Mouse (Mus musculus) heart, adult 11 months (tissue): ENCODE measurements at regions not wholly inside any gene's neighbourhood (a gene's known extent, or its start where the extent isn't known, plus 50 kb on each side); places are given as distances from the start of the nearest gene placed in this dataset.

ENCODE experiments used
- DNase-seq: peaks from one replicate; pipeline ENCODE4 v3.0.0; 2022

DNA sequence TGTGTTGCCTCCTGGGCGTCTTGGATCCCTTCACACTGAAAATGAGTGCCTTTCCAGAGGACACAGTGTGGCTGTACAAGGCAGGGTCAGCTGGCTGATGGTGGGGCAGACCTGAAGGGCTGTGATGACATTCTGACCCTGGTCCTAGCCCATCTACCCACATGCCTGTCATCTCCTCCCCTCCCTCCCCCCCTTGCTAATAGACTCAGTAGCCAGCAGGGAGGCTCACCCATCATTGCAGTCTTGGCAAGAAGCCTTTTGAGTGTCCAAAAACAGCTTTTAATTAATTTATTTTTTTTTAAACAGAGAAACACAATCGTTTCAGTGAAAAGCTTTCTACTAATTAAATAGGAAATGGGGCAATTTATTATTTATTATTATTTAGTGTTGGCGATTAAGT is 67.0 kb upstream of the Ssx2ip start:
- peak; percentile 34 for DNase-seq

DNA sequence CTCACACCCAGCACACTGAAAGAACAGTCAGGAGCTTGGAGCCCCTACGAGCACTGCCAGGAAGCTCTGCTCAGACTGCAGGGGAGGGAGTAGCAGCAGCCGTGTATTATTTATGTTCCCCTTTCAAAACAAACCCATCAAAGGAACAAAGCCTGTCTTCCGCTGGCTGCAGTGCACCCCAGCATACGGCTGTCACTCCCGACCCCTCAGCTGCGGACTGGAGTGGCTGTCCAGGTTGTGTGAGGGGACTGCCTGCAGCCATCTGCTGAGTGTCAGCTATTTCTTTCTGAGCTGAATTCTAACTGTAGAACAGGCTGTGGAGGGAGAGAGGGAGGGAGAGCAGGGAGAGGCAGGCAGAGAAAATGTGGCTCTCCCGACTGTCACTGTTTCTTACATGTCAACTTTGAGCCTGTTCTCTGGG is 66.6 kb upstream of the Ssx2ip start:
- peak; percentile 70 for DNase-seq

DNA sequence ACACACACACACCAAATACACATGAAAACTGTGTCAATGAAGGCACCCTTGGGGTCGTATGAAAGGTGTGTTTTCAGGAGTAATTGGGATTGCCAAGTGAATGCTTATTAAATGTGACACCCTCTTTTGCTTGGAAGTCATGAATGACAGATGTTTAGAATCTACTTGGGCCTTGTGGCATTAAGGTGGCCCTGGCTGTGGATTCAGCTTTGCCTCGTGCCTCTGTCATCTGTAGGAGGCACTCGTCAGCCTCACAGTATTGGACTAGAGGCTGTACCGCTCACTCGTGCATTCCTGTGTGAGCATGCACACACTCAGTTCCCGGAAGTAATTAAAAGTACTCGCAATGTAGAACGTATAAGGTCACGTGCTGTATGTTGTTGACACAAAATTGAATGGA is 66.0 kb upstream of the Ssx2ip start:
- DNase-seq: no peak

DNA sequence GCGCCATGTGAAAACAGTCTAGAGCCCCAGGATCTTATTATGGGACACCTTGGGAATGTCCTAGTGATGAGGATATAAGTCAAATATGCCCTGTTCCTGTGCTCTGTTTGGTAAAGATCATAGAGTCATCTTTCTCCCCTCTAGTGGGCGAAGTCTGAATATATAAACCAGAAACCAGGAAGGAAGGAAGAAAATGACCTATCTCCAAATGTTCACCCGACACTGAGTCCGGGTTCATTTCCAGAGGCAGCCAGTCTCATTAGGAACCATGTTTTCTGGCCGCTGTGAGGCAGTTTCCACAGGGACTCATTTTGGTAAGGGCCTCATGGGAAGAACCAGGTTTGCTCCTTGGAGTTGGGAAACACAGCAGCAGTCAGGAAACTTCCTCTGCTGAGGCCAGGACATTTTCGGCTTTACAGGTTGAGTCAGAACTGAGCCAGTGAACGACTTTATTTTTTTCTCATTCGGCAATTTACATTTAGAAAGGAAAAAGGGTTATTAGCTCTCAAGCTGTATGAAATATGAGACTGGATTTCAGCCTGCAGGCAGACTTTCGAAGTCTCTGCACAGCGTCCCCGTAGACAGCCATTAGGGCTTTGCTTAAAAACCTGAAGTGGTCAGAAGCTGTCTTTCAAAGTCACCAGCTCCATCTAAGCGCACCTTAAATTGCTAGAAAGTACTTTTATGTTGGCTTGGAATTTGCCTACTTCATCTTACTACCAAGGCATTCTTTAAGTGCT is 64.0 kb upstream of the Ssx2ip start:
- DNase-seq: peak; percentile 59

DNA sequence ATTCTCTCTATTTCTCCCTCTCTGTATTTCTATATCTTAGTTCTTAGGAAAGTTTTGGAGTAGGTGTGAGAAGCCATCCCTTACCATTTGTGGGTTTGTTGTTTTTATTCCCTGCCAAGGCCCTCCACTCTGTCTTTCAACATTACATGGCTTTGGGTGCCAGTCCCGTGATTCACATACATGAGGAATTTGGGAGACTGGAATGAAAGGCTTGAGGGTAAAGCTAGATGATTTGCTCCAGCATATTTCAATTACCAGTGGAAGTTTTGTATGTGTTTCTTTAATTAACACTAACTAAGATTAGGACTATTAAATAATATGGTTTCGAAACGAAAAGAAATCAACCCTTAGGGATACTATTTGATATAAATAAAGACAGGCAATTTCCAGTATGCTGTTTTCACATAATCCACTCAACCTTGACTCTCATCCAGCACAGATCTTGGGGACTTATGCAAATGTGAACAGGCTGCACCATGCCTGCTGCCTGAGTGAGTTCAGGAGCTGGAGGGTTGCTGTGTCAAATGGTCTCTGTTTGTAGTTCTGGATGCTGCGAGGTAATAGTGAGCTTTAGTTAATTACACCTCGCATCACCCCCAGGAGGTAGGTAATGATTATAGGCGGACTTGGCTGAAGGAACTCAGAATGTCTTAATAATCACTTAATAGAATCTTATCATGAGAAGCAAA is 62.6 kb upstream of the Ssx2ip start:
- DNase-seq: peak; percentile 59

DNA sequence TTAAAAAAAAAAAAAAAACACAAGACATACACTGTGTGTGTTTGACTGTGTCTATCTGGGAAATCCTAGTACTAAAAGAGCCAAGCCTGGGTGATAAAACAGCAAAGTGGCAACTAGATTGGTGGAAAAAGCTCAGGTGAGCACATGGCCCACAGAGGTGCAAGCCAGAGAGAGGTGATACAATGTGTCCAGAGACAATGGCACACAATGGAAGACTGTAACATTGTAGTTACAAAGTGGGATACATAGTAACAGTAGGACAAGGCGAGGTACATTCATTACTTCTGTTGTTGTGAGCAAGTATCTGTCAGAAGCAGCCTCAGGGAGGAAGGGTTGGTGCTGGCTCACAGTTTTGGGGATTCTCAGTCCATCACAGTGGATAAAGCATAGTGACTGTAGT is 61.7 kb upstream of the Ssx2ip start:
- DNase-seq: peak; percentile 46

DNA sequence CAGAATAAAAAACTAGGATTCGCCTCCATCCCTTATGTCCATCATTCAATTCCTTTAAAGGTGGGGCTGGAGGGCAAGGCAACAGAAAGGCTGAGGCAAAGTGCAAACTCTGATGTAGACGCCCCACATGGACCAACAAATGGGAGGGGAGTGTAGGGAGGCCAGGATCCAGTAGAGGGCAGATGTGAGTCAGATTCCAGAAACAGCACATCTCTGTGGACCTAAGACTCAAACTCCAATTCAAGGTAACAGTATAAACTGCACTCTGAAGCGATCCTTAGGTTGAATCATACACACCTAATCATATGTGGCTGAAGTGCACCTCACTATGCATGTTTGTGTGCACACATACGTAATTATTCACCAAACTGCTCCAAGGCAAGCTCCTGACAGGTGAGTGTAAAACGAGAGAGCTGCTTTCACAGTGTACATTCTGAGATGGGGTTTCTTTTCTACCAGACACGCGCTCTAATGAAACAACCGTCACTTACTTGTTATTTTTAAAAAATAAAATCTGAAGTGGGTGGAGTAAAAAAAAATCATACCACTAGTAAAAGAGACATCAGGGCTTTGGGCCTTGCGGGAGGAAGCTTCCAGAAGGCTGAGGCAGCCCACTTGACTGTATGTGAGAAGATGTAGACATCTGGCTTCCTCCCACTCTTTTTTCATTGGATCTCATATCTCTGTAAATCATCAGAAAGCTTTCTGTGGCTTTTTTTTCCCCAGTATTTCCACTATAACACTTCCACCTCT is 60.6 kb upstream of the Ssx2ip start:
- peak; percentile 45 for DNase-seq

DNA sequence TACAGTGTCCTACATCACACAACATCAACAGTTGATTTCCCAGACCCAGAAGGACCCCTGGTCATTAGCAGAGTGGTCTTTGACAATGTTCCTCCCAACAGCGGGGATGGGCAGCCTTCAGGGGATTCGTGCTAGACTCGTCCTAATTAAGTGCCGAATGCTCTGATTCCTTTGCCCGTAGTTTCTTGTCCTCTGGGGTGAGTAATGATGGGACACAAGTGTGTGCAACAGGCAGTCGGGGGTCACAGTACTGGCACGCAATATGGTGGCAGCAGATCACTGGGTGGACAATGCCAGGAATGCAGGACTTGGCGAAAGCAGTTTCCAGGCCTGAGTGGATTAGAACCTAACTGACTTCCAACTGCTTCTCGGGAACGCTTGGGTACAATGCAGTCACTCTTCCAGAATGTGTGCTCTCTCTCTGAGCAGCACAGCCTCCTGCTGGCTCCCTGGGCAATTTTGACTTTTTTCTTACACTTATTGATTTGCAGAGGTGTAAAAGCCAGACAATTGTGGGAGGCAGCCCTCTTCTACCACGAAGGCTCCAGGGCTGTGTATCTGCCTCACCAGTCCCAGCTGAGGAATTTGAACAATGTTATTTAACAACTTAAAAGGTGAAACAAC is 59.9 kb upstream of the Ssx2ip start:
- DNase-seq: peak; percentile 79

DNA sequence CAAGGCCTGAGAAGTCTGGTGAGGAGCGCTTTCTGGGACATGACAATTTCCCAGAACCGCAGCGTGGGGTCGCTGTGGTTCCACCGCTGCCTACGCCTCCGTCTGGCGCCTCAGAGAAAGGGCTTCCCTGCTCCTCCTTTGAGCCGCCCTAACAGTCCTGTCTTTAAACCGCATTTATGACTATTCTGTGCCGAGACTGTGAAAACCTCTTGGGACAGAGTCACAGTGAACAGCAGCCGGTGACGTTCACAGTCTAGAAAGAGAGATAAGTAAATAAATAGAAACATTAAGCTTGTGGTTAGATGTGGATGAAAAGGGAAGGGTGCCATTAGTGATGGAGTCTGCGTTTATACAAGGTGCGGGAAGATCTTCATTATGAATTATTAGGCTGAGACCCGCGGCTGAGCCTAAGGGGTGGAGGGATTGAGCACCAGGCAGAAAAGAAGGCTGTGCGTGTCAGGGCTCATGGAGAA is 59.1 kb upstream of the Ssx2ip start:
- peak; percentile 87 for DNase-seq

DNA sequence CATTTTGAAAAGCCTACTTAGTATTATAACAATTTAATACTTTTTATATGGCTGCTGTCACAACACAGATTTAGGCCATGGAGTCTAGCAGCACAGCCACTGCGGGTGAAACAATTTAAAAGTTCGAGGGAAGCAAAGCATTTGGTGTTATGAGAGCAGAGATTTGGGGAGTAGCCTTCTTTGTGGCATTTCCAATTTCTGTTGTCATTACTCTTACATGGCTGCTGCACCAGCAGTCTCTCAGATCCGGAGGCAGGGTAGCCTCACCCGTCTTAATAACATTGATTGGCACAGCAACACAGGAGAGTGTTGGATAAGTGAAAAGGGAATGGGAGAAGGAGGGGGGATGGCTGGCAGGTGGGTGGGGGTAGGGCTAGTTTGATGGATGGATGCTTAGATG is 58.5 kb upstream of the Ssx2ip start:
- DNase-seq: peak; percentile 65

DNA sequence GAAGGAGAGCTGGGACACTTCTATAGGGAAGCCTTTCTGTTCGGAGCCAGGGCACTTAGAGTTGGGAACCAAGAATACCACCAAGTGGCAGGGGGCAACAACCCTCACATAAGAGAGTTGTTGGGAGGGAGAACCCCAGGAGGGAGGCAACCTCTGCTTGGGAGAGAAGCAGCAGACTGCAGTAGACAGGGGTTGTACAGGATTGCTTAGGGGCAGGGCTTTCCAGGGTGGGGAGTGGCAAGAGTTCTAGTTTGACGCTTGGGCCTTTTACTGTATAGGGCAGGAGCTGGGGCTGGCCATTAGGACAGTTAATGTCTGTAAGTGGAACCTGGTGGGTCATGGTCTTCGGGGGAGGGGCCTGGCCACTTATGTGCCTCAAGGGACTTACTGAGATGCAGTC is 57.1 kb upstream of the Ssx2ip start:
- peak; percentile 75 for DNase-seq

DNA sequence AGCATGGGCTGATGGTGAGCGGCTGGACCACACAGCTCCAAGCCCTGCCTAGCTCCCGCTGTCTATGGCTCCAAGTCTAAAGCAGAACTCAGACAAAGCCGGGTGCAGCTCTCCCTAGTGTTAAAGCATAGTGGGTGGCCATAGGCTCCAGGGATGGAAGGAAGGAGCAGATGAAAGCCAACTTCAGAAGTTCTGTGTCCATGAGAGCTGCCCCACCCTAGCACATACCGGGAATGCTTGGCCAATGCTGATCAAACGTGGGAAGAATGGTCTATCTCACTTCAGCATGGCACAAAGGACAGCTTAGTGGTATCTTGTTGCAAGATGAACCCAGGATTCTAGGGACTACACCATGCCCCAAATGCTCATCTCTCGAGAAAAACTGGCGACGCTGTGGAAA is 55.5 kb upstream of the Ssx2ip start:
- peak; percentile 67 for DNase-seq

DNA sequence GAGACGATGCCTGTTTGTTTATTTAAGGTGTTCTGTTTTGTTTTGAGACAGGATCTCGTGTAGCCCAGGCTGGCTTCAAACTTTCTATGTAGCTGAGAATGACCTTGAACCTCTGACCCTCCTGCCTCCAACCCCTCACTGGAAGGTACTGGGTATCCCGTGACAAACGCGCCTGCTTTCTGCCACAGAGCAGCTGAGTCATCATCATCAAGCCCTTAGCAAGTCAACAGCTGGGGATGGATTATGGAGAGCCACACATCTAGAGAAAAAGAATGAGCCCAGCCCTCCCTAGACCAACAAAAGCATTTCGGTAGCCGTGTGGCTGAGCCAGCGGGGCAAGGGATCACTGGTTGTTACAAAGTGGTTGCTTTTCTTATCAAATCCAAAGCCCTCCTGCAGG is 55.0 kb upstream of the Ssx2ip start:
- no peak for DNase-seq

DNA sequence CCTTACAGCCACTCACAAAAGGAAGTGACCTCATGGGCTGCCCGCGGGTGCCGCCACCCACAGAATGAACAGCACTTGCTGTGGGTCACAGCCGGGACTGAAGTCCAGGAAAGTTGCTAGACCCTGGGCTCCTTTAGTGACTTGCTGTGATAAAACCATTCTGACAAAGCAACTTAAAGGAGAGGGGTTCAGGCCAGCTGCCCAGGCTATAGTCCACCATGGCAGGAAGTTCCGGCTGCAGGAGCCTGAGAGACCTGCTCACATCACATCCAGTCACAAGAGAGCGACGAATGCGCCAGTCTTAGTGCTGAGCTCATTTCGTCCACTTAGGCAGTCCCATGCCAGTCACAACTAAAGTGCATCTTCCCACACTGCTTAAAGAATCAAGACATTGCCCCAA is 54.3 kb upstream of the Ssx2ip start:
- DNase-seq: peak; percentile 64

DNA sequence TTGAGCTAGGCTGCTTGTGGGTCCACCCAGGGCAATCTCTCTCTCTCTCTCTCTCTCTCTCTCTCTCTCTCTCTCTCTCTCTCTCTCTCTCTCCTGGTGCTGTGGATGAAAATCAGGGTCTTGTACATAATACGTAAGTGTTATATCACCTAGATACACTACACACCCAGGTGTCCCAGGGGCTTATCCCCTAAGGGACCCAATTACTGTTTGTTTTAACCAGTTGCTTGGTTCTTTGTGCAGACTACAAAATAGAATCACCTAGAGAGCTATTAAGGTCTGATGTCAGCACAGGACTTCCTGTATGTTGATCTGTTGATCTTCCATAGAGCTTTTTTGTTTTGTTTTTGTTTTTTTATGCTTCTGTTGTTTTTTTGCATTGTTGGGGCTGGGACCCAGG is 53.0 kb upstream of the Ssx2ip start:
- peak; percentile 41 for DNase-seq

DNA sequence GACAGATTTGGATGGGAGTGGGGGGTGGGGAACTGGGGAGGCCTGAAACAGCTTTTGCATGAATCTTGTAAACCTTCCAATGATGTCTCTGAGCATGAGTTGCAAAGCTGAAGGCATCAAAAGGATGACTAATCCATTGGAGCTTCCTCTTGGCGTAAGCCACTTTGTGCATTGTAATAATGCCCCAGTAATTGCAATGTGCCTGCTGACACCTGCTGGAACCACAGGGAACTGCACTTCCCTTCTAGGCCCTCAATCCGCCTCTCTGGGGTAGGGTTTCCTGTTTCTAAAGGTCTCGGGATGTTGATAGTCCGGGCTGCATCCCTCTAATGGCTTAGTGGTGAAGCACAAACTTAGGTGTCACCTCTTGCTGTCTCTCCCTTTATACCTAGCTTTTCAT is 52.3 kb upstream of the Ssx2ip start:
- peak; percentile 86 for DNase-seq

DNA sequence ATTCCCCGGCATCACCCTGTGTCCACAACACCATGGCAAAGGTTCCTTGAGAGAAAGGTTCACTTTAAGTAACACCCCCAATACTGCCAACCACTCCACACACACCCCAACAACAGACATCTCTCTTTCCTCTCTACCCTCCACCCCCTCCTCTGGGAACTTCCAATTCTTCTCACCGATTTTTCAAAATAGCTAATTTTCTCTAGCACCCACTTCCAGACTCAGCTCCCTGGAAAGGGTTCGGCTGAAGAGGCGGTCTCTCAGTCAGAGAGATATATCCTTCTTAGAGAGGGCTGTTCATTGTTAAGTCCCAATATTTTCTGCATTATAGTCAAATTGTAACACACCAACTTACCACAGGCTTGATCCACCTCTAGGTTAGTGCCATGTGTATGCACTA is 50.5 kb upstream of the Ssx2ip start:
- peak; percentile 18 for DNase-seq
